Mouse (Mus musculus): ENCODE results near the gene Aes.

Aes gene

GRCm38 (mm10) chr10:81598871-81599270 lies 39.6 kb downstream of the Aes start:
- no peak for DNase-seq

GRCm38 (mm10) chr10:81599630-81600029 lies 40.3 kb downstream of the Aes start:
- peak; percentile 26 to 54 for DNase-seq

GRCm38 (mm10) chr10:81600096-81600495 lies 40.8 kb downstream of the Aes start:
- DNase-seq: no peak

GRCm38 (mm10) chr10:81600738-81601203 lies 41.5 kb downstream of the Aes start, which contains the start of gene Tle6:
TSS of gene Tle6 (minus strand) at chr10:81601073.
- peak; percentile 95 to 96 for DNase-seq

GRCm38 (mm10) chr10:81601396-81601905 lies 42.2 kb downstream of the Aes start:
- no peak for DNase-seq

GRCm38 (mm10) chr10:81602741-81603151 lies 43.5 kb downstream of the Aes start:
- DNase-seq: peak; percentile 53 to 55

- no peak for DNase-seq
These were observed 45.0 kb downstream of the Aes start for GRCm38 (mm10) chr10:81604019-81604967.

GRCm38 (mm10) chr10:81604968-81605665 lies 45.8 kb downstream of the Aes start:
- peak; percentile 86 to 88 for DNase-seq

GRCm38 (mm10) chr10:81605666-81605973 lies 46.3 kb downstream of the Aes start:
- no peak for DNase-seq

- peak; percentile 80 to 85 for DNase-seq
These were observed 46.9 kb downstream of the Aes start, which contains the start of gene BC025920 for GRCm38 (mm10) chr10:81605974-81606751. TSS of gene BC025920 (plus strand) at chr10:81606270.

GRCm38 (mm10) chr10:81608308-81608707 lies 49.0 kb downstream of the Aes start:
- no peak for DNase-seq

GRCm38 (mm10) chr10:81612779-81613178 lies 53.5 kb downstream of the Aes start:
- no peak for DNase-seq

- no peak for DNase-seq
These were observed 56.2 kb downstream of the Aes start for GRCm38 (mm10) chr10:81615486-81615885.
